Mouse (Mus musculus): ENCODE data around the gene Gp9. TPM values are rescaled to one million over a fixed set of nuclear protein-coding genes. Genes with fewer than 3 reads are reported as not detected.

Gene Gp9
- polyA plus RNA-seq (2016; fragmentation: Nextera tagmentation; extraction: Ambion mirVana) = 2.7 and 3.1 TPM in 2 replicates

GRCm38 (mm10) chr6:87777842-87778241 is at the start of gene Gp9:
Gp9 (plus strand) TSS chr6:87778072.
- WGBS = 74% methylated on average over 2 of the region's 2 CpGs
- H3K36me3 ChIP-seq = no peaks in the 10 kb centered on the region
- H3K4me3 ChIP-seq = no peak within 1 kb of the TSS
- no peak within 1 kb of the TSS for H3K4me2 ChIP-seq (replicated peaks)
- H3K27me3 ChIP-seq = no peaks in the 10 kb centered on the region
- no peaks in the 10 kb centered on the region for H3K9me3 ChIP-seq
- ATAC-seq (ENCODE audit: insufficient number of reproducible peaks, insufficient read depth, low FRiP score, low TSS enrichment) = no peak
- H3K27ac ChIP-seq = no peak within 1 kb of the TSS
- H3K9ac ChIP-seq = no peak within 1 kb of the TSS
- no peaks in the 10 kb centered on the region for H3K4me1 ChIP-seq

GRCm38 (mm10) chr6:87728102-87728501 is 49.8 kb upstream of the Gp9 start:
- Histone ChIP-seq H3K4me3 (no peak overlapping the region), H3K27me3 (peaks cover 50% of the 10 kb centered on the region), H3K9me3 (no peaks in the 10 kb centered on the region), H3K36me3 (no peaks in the 10 kb centered on the region), H3K9ac (no peak overlapping the region), H3K27ac (no peak overlapping the region), H3K4me2 (replicated peaks) (no peak overlapping the region), H3K4me1 (peaks cover 22% of the 10 kb centered on the region)
- WGBS = 76% methylated on average over 3 of the region's 3 CpGs
- no peak for ATAC-seq (ENCODE audit: insufficient number of reproducible peaks, insufficient read depth, low FRiP score, low TSS enrichment)

GRCm38 (mm10) chr6:87730141-87730540 is 47.7 kb upstream of the Gp9 start:
- H3K9ac ChIP-seq = no peak overlapping the region
- peak overlapping the region; percentile 49 for H3K4me3 ChIP-seq
- no peaks in the 10 kb centered on the region for H3K36me3 ChIP-seq
- 14% methylated on average over 13 of the region's 13 CpGs for WGBS
- no peak for ATAC-seq (ENCODE audit: insufficient number of reproducible peaks, insufficient read depth, low FRiP score, low TSS enrichment)
- no peak overlapping the region for H3K27ac ChIP-seq
- H3K4me1 ChIP-seq = peaks cover 27% of the 10 kb centered on the region
- peak overlapping the region; percentile 96 for H3K4me2 ChIP-seq (replicated peaks)
- peaks cover 70% of the 10 kb centered on the region for H3K27me3 ChIP-seq
- no peaks in the 10 kb centered on the region for H3K9me3 ChIP-seq

GRCm38 (mm10) chr6:87730591-87731462 is 47.0 kb upstream of the Gp9 start, which contains the start of gene Efcc1:
Efcc1 (plus strand) TSS chr6:87730869.
- WGBS = under 1% methylated on average over 86 of the region's 90 CpGs
- H3K4me1 ChIP-seq = peaks cover 27% of the 10 kb centered on the region
- H3K4me3 ChIP-seq = peak within 1 kb of the TSS; percentile 49
- H3K27me3 ChIP-seq = peaks cover 74% of the 10 kb centered on the region
- H3K9ac ChIP-seq = peak within 1 kb of the TSS; percentile 46
- no peak within 1 kb of the TSS for H3K27ac ChIP-seq
- H3K9me3 ChIP-seq = no peaks in the 10 kb centered on the region
- peak; percentile 38; the same call in 1 of the 2 replicates for ATAC-seq (ENCODE audit: insufficient number of reproducible peaks, insufficient read depth, low FRiP score, low TSS enrichment)
- H3K4me2 ChIP-seq (replicated peaks) = peak within 1 kb of the TSS; percentile 96
- H3K36me3 ChIP-seq = no peaks in the 10 kb centered on the region

GRCm38 (mm10) chr6:87731463-87732095 is 46.3 kb upstream of the Gp9 start:
- H3K27ac ChIP-seq = no peak overlapping the region
- peak overlapping the region; percentile 96 for H3K4me2 ChIP-seq (replicated peaks)
- no peaks in the 10 kb centered on the region for H3K9me3 ChIP-seq
- H3K4me3 ChIP-seq = peak overlapping the region; percentile 49
- H3K4me1 ChIP-seq = peaks cover 27% of the 10 kb centered on the region
- H3K9ac ChIP-seq = peak overlapping the region; percentile 46; the same call in 1 of the 2 replicates
- H3K36me3 ChIP-seq = no peaks in the 10 kb centered on the region
- ATAC-seq (ENCODE audit: insufficient number of reproducible peaks, insufficient read depth, low FRiP score, low TSS enrichment) = no peak
- whole genome bisulfite sequencing = 4% methylated on average over 19 of the region's 19 CpGs
- peaks cover 74% of the 10 kb centered on the region for H3K27me3 ChIP-seq

GRCm38 (mm10) chr6:87732151-87733011 is 45.5 kb upstream of the Gp9 start:
- Histone ChIP-seq H3K9ac (peak overlapping the region; percentile 36; the same call in 1 of the 2 replicates), H3K9me3 (no peaks in the 10 kb centered on the region), H3K27ac (no peak overlapping the region), H3K27me3 (peaks cover 74% of the 10 kb centered on the region), H3K4me2 (replicated peaks) (peak overlapping the region; percentile 96), H3K36me3 (no peaks in the 10 kb centered on the region), H3K4me1 (peaks cover 27% of the 10 kb centered on the region), H3K4me3 (peak overlapping the region; percentile 33)
- no peak for ATAC-seq (ENCODE audit: insufficient number of reproducible peaks, insufficient read depth, low FRiP score, low TSS enrichment)
- WGBS = 2% methylated on average over 52 of the region's 53 CpGs

GRCm38 (mm10) chr6:87733131-87733930 is 44.5 kb upstream of the Gp9 start:
- H3K4me1 ChIP-seq = peaks cover 27% of the 10 kb centered on the region
- H3K27ac ChIP-seq = no peak overlapping the region
- H3K9me3 ChIP-seq = no peaks in the 10 kb centered on the region
- no peak overlapping the region for H3K9ac ChIP-seq
- no peak for ATAC-seq (ENCODE audit: insufficient number of reproducible peaks, insufficient read depth, low FRiP score, low TSS enrichment)
- peak overlapping the region; percentile 33 for H3K4me3 ChIP-seq
- no peaks in the 10 kb centered on the region for H3K36me3 ChIP-seq
- WGBS = 26% methylated on average over 14 of the region's 14 CpGs
- peak overlapping the region; percentile 96 for H3K4me2 ChIP-seq (replicated peaks)
- peaks cover 69% of the 10 kb centered on the region for H3K27me3 ChIP-seq

- WGBS = 65% methylated on average over 5 of the region's 5 CpGs
- Histone ChIP-seq H3K4me3 (no peak overlapping the region), H3K4me2 (replicated peaks) (no peak overlapping the region), H3K27ac (no peak overlapping the region), H3K4me1 (peaks cover 27% of the 10 kb centered on the region), H3K9me3 (no peaks in the 10 kb centered on the region), H3K27me3 (peaks cover 64% of the 10 kb centered on the region), H3K9ac (no peak overlapping the region), H3K36me3 (no peaks in the 10 kb centered on the region)
- ATAC-seq (ENCODE audit: insufficient number of reproducible peaks, insufficient read depth, low FRiP score, low TSS enrichment) = no peak
Observed at GRCm38 (mm10) chr6:87734136-87734535, 43.7 kb upstream of the Gp9 start.

- no peak for ATAC-seq (ENCODE audit: insufficient number of reproducible peaks, insufficient read depth, low FRiP score, low TSS enrichment)
- 80% methylated on average over 4 of the region's 4 CpGs for WGBS
Observed at GRCm38 (mm10) chr6:87736923-87737322, 40.9 kb upstream of the Gp9 start.

GRCm38 (mm10) chr6:87737921-87738626 is 39.8 kb upstream of the Gp9 start:
- Histone ChIP-seq H3K27ac (no peak overlapping the region), H3K4me2 (replicated peaks) (no peak overlapping the region), H3K9me3 (no peaks in the 10 kb centered on the region), H3K27me3 (peaks cover 24% of the 10 kb centered on the region), H3K9ac (no peak overlapping the region), H3K36me3 (no peaks in the 10 kb centered on the region), H3K4me1 (peaks cover 5% of the 10 kb centered on the region; the same call in 1 of the 2 replicates), H3K4me3 (no peak overlapping the region)
- ATAC-seq (ENCODE audit: insufficient number of reproducible peaks, insufficient read depth, low FRiP score, low TSS enrichment) = no peak
- WGBS = 51% methylated on average over 4 of the region's 4 CpGs

More at GRCm38 (mm10) chr6:87736923-87737322, 40.9 kb upstream of the Gp9 start:
- Histone ChIP-seq H3K27ac (no peak overlapping the region), H3K9me3 (no peaks in the 10 kb centered on the region), H3K4me1 (peaks cover 14% of the 10 kb centered on the region), H3K4me2 (replicated peaks) (no peak overlapping the region), H3K27me3 (peaks cover 36% of the 10 kb centered on the region), H3K36me3 (no peaks in the 10 kb centered on the region), H3K4me3 (no peak overlapping the region), H3K9ac (no peak overlapping the region)
